Mouse (Mus musculus): ENCODE measurements around the gene Zmynd19.
"Not testable (repeated sequence)": the region's sequence is repeated elsewhere in the genome, so short reads cannot be mapped to it uniquely, and the experiment has no call there.

Gene Zmynd19

GRCm38 (mm10) chr2:24935057-24935796 lies 14.4 kb upstream of the Zmynd19 start, which contains the start of gene Arrdc1:
Gene Arrdc1 (minus strand): TSS chr2:24935252.
- CTCF ChIA-PET, result interaction anchor here (0.6 to 2.7 kb wide), 2 partner anchors 14 to 28 kb away, joined by 3 to 10 read pairs; partner anchors contain the start of gene Zmynd19

- CTCF ChIA-PET, result no interaction called here
Observed at GRCm38 (mm10) chr2:24942092-24942491, 7.5 kb upstream of the Zmynd19 start.

GRCm38 (mm10) chr2:24944304-24944703 lies 5.3 kb upstream of the Zmynd19 start:
- CTCF ChIA-PET, result not testable (repeated sequence)

DNA sequence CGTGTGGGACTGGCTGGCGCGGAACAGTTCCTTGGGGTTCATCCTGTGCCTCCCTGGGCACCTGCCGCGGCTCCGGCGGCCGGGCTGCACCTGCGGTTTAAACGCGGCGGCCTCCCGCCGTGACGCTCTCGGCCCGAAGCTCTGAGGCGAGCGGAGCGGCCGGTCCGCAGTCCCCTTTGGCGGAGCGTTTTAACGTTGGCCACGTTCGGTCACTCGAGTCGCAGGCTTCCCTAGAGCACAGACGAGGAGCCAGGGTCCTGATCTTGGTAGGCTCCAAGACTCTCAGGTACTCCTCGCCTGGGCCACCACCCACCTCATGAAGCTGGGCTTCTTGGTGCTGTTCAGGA lies 570 bp downstream of the Zmynd19 start:
- CTCF ChIA-PET, result interaction anchor here (0.6 to 2.2 kb wide), 2 partner anchors 15 to 689 kb away, joined by 6 to 10 read pairs; partner anchors contain the start of gene Arrdc1

DNA sequence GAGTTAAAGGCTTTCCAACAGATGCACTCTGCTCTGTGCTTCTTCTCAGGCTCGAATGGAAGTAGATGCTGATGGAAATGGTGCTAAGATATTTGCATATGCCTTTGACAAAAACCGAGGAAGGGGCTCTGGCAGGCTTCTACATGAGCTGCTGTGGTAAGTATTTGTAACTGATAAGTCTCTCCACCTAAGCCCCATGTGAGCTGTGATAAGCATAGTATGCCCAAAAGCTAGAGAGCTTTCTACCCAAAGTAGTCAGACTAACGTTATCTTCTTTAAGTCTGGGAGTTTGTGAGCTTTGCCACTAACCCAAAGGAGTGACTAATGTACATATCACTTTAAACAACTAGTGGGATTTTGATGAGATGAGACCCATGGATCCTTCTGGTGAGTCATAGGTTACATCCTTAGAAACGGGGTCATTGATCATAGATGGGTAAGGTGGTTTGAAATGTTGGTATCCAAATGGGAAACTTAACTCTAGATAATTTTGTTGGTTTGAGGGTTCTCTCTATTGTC lies 3.0 kb downstream of the Zmynd19 start:
- CTCF ChIA-PET, result no interaction called here

- CTCF ChIA-PET, result interaction anchor here (0.6 to 0.8 kb wide), 2 partner anchors 12 to 77 kb away, joined by 3 to 11 read pairs; no protein-coding TSS in a partner anchor
Observed at GRCm38 (mm10) chr2:24960910-24961309, 11.3 kb downstream of the Zmynd19 start.

DNA sequence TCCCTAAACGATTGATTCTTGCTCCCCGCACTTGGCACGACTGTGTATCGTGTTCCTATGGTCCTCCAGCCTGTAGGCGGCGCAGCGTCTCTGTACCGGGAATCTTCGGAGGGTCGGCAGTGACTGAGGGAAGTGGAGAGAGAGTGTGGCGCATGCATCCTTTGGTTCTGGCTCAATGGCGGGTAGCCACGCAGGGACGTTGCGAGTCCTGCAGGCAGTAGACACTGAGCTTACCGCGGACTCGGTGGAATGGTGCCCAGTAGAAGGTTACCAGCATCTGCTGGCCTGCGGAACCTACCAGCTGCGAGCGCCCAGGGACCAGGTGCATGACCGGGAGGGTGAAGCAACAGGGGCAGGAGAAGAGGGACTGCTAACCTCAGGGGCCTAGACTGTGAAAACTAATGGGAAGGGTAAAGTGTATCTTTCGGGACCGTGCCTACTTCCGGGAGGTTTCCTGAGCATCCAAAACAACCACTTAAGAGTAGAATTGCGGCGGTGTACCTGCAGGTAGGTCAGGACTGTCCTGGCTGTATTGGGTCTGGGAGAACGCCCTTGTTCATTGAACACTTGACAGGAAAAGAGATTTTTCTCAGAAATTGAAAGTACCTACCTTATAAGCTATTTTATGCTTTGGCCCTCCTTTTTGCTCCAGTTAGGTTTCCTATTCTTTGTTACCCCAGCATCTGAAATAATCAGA lies 12.9 kb downstream of the Zmynd19 start, which contains the start of gene Dph7:
TSS of gene Dph7 (plus strand) at position 97 of the 697 bp plus-strand sequence.
- CTCF ChIA-PET, result interaction anchor here (0.7 kb wide), 1 partner anchor 9 kb away, joined by 4 read pairs; no protein-coding TSS in a partner anchor

DNA sequence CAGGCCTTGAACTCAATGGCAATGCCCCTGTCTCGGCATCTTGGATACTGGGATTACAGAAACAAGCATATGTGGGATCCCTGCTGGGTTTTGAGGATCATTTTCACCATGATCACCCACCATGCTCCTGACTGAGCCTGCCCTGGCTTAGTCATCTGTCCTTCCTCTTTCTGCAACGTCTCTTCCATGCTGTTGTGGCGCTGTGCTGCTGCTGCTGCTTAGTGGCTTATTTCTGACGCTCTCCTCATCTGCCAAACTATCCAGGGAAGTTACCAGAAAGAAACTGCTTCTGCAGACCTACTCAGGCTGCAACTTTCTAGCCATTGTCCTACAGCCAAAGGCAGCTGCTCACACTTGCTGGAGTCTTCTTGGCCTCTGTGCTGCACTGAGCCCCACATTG lies 20.8 kb downstream of the Zmynd19 start:
- CTCF ChIA-PET, result no interaction called here

DNA sequence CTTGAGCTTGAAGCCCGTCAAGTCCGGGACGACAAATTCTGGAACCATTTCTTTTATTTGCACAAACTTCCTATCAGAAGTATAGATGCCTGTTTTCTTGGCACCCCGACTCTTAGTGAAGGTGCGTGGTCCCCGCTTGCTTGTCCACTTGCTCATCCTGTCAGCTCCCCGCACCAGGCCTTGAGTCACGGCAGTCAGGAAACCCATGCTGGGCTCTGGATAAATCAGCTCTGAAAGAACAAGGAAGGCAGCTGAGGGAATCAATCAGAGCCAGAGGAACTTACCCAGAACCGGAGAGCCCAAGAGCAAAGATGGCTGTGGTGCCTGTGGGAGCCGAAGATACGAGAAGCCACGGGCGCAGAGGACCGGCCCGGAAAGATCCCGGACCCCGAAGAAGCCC lies 24.9 kb downstream of the Zmynd19 start:
- CTCF ChIA-PET, result not testable (repeated sequence)

GRCm38 (mm10) chr2:24974906-24975703 lies 25.5 kb downstream of the Zmynd19 start, which contains the start of gene Mrpl41:
Gene Mrpl41 (minus strand): TSS chr2:24975098.
- CTCF ChIA-PET, result interaction anchor here (0.9 kb wide), 1 partner anchor 1018 kb away, joined by 4 read pairs; no protein-coding TSS in a partner anchor

- CTCF ChIA-PET, result interaction anchor here (0.9 kb wide), 1 partner anchor 1017 kb away, joined by 4 read pairs; no protein-coding TSS in a partner anchor
Observed at GRCm38 (mm10) chr2:24975704-24976297, 26.2 kb downstream of the Zmynd19 start, which contains the start of gene Pnpla7. Gene Pnpla7 (plus strand): TSS chr2:24976033.

- CTCF ChIA-PET, result no interaction called here
Observed at GRCm38 (mm10) chr2:24976960-24977359, 27.4 kb downstream of the Zmynd19 start.

GRCm38 (mm10) chr2:24987762-24988161 lies 38.2 kb downstream of the Zmynd19 start:
- CTCF ChIA-PET, result no interaction called here

GRCm38 (mm10) chr2:24995332-24995731 lies 45.7 kb downstream of the Zmynd19 start:
- CTCF ChIA-PET, result no interaction called here

DNA sequence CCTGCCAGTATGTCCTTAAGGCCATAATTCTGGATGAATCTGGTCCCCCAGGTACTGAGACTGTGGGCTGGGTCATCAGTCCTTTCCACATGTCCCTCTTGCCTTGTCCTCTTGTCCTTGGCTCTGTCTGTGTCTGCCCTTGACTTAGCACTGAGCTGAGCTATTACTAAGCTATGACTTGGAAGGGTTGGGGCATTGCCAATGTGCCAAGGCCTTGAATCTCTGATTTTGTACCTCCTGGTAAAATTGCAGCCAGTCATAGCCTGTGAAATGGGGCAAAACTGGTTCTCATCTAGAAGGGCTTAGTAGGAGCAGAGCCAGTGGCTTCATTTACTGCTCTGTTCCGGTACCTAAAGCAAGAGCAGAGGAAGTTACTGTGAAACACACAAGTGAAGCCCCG lies 46.9 kb downstream of the Zmynd19 start:
- CTCF ChIA-PET, result no interaction called here

DNA sequence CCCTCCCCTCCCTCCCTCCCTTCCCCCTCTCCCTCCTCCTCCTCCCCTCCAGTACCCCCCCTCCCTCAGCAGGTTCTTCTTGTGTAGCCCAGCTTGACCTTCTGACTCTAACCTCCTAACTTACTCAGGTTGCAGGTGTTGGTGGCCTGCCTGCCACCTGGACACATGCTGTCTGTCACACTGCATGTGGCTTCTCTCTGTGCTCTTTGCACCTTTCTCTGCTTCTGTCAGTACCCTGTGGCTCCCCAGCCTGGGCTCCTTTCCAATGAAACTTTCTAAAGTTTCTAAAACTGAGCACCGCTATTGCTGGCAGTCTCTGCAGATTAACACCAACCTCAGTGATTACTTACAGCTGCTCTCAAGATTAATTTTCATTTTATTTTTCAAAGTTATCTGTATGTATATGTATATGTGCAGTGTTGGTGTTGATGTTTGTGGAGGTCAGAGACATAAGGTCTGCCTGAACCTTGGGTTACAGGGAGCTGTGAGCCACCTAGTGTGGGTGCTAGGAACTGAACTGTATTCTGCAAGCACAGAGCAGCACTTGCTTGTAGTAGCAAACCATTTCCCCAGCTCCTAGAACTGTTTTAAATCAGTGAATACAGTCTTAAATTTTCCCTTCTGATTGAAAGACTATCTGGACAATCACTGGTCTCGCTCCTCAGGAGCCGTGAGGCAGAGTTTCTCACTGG lies 51.1 kb downstream of the Zmynd19 start:
- CTCF ChIA-PET, result no interaction called here

- CTCF ChIA-PET, result interaction anchor here (0.7 kb wide), 1 partner anchor 166 kb away, joined by 4 read pairs; no protein-coding TSS in a partner anchor
Observed at GRCm38 (mm10) chr2:25003946-25004786, 54.6 kb downstream of the Zmynd19 start.

DNA sequence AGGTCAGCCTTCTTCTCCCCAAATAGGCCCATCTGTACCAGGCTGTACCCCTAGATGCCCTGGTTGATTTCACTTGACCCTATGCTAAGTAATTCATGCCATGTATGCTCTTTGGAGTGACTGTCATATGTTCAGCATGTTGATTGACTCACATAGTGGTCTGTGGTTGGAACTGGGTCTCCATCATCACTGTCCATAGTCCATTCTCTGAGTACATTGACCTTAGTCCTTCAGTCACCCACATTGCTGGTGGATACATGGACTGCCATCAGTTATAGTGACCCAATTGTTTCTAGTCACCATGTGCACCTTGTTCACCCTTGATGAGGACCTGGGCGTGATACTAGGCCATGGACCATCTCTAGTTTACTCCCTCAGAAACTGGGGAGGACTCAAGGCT lies 57.2 kb downstream of the Zmynd19 start:
- CTCF ChIA-PET, result no interaction called here

DNA sequence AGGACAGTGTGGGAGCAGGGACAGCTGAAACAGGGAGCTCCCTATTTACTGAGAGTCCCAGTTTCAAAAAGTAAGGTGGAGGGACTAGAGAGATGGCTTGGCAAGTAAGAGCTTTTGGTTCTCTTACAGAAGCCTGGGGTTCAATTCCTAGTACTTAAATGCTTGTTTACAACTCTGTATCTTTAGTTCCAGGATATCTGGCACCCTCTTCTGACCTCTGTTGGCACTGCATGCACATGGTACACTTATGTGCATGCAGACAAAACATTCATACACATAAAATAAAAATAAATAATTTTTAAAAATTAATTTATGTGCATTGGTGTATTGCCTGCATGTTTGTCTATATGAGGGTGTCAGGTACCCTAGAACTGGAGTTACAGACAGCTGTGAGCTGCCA lies 58.7 kb downstream of the Zmynd19 start:
- CTCF ChIA-PET, result interaction anchor here (0.7 kb wide), 1 partner anchor 107 kb away, joined by 3 read pairs; no protein-coding TSS in a partner anchor
